Mouse (Mus musculus) brain, embryonic 14.5 days (tissue): ENCODE measurements around the gene Fam189a2.

Source experiments
- CTCF ChIP-seq: fragments of 200-500 bp; IDR thresholded peaks from 2 replicates; pipeline ENCODE4 v1.5.1; 2012; ENCODE audit warnings: inconsistent platforms, mild to moderate bottlenecking, moderate library complexity, borderline replicate concordance; ENCODE audit not compliant: insufficient read depth, insufficient read length; ENCODE audit errors: extremely low read depth
- POLR2A ChIP-seq: fragments of 200-500 bp; IDR thresholded peaks from 2 replicates; pipeline ENCODE4 v1.6.1; 2012; ENCODE audit warnings: mild to moderate bottlenecking, inconsistent platforms, borderline replicate concordance; ENCODE audit not compliant: poor library complexity, insufficient read depth, insufficient read length, severe bottlenecking; ENCODE audit errors: extremely low read depth

- TF ChIP-seq POLR2A (no peak), CTCF (no peak)
These were observed 8.5 kb downstream of the Fam189a2 start for GRCm38 (mm10) chr19:24022301-24022700.
